Mouse (Mus musculus): Measurements from ENCODE around the gene Gm49711. TPM values are rescaled to one million over a fixed set of nuclear protein-coding genes. Genes with fewer than 3 reads are reported as not detected.

Gene Gm49711
- polyA plus RNA-seq, 1 experiment from 2014 or later: 0.86 TPM

DNA sequence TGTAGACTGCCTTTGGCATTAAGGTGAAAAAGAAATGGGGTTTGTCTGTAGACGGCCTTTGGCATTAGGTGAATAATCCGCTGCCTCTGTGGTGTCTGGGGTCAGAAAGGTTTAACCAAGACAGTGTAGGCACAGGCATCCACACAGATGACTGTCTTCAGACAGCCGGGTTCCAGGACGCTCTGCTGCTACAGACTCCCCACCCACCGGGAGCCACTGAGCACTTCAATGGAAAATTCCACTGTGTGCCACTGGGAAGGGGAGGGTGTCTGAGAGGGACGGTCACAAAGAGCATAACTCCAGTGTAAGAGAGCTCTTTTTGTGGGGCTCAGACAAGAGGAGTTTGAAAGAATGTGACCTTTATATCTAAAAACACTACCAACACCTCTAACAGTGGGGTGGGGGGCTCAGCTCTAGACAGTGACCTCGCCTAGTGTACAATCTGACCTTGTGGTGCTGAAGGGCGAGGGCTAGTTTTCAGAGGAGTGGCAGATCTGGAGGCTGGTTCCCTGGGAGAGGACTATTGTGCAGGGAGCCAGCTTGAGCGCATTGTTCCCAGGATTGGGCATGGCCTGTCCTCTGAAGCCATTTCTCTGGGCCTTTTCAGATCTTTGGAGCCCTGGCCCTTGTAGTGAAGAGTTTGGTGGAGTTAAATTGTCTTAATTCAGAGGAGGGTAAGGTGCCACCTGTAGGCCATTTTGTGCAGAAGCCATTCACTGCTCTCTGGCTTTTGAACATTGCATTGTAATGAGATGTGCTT, 45.6 kb downstream of the Gm49711 start:
- ATAC-seq (ENCODE audit: low read depth): 0 out of 2 replicates have a peak, but pooled peaks have one; percentile 42
- no peak for DNase-seq (ENCODE audit: low spot score)
- 55% methylated on average over 9 of the region's 9 CpGs for WGBS

GRCm38 (mm10) chr16:92104332-92104590, 46.1 kb downstream of the Gm49711 start:
- 80% methylated on average over 2 of the region's 2 CpGs for WGBS
- DNase-seq (ENCODE audit: low spot score) (no peak), ATAC-seq (ENCODE audit: low read depth) (no peak)

More for the DNA sequence above, 45.6 kb downstream of the Gm49711 start:
- Histone ChIP-seq H3K9ac (ENCODE audit: low read depth, low read length) (no peak overlapping the region), H3K27me3 (replicated peaks; ENCODE audit: control insufficient read depth, insufficient read depth, low read length) (no peaks in the 10 kb centered on the region), H3K27ac (replicated peaks; ENCODE audit: low read depth, low read length) (no peak overlapping the region), H3K36me3 (ENCODE audit: control insufficient read depth, insufficient read depth, low read length) (peaks cover 14% of the 10 kb centered on the region; the same call in 1 of the 2 replicates), H3K9me3 (ENCODE audit: control insufficient read depth, low read length) (no peaks in the 10 kb centered on the region), H3K4me1 (ENCODE audit: control insufficient read depth, insufficient read depth, low read length) (peaks cover 15% of the 10 kb centered on the region; the same call in 1 of the 2 replicates), H3K4me3 (ENCODE audit: low read depth, low read length) (no peak overlapping the region), H3K4me2 (ENCODE audit: low read depth, low read length) (no peak overlapping the region)

DNA sequence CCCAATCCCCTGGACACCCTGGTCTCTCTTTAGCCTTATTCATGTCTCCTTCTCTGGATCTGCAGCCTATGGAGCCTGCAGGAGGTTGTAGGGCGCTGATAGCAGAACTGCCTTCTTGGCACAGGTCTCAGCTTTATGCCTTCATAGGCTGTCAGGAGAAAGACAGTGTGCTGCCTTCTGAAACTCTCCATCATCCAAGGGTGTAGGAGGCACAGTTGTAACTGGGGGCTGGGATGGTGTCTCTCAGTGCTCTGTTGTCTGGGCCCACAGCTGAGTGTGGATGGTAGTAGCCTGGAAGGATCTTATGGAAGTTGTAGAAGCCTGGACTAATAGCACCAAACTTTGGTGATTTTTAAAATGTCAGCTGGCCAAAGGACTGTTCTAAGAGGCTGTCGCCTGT, 46.8 kb downstream of the Gm49711 start:
- Histone ChIP-seq H3K4me2 (ENCODE audit: low read depth, low read length) (no peak overlapping the region), H3K27me3 (replicated peaks; ENCODE audit: control insufficient read depth, insufficient read depth, low read length) (no peaks in the 10 kb centered on the region), H3K9ac (ENCODE audit: low read depth, low read length) (no peak overlapping the region), H3K4me3 (ENCODE audit: low read depth, low read length) (no peak overlapping the region), H3K27ac (replicated peaks; ENCODE audit: low read depth, low read length) (no peak overlapping the region), H3K9me3 (ENCODE audit: control insufficient read depth, low read length) (no peaks in the 10 kb centered on the region), H3K36me3 (ENCODE audit: control insufficient read depth, insufficient read depth, low read length) (peaks cover 8% of the 10 kb centered on the region; the same call in 1 of the 2 replicates), H3K4me1 (ENCODE audit: control insufficient read depth, insufficient read depth, low read length) (0 out of 2 replicates have a peak, but pooled peaks cover 5% of the 10 kb centered on the region)
- WGBS: 92% methylated on average over 2 of the region's 2 CpGs
- DNase-seq (ENCODE audit: low spot score) (no peak), ATAC-seq (ENCODE audit: low read depth) (no peak)

More at GRCm38 (mm10) chr16:92104332-92104590, 46.1 kb downstream of the Gm49711 start:
- H3K4me2 ChIP-seq (ENCODE audit: low read depth, low read length): no peak overlapping the region
- peaks cover 14% of the 10 kb centered on the region; the same call in 1 of the 2 replicates for H3K36me3 ChIP-seq (ENCODE audit: control insufficient read depth, insufficient read depth, low read length)
- no peak overlapping the region for H3K4me3 ChIP-seq (ENCODE audit: low read depth, low read length)
- H3K27ac ChIP-seq (replicated peaks; ENCODE audit: low read depth, low read length): no peak overlapping the region
- no peak overlapping the region for H3K9ac ChIP-seq (ENCODE audit: low read depth, low read length)
- peaks cover 12% of the 10 kb centered on the region; the same call in 1 of the 2 replicates for H3K4me1 ChIP-seq (ENCODE audit: control insufficient read depth, insufficient read depth, low read length)
- H3K9me3 ChIP-seq (ENCODE audit: control insufficient read depth, low read length): no peaks in the 10 kb centered on the region
- H3K27me3 ChIP-seq (replicated peaks; ENCODE audit: control insufficient read depth, insufficient read depth, low read length): no peaks in the 10 kb centered on the region

DNA sequence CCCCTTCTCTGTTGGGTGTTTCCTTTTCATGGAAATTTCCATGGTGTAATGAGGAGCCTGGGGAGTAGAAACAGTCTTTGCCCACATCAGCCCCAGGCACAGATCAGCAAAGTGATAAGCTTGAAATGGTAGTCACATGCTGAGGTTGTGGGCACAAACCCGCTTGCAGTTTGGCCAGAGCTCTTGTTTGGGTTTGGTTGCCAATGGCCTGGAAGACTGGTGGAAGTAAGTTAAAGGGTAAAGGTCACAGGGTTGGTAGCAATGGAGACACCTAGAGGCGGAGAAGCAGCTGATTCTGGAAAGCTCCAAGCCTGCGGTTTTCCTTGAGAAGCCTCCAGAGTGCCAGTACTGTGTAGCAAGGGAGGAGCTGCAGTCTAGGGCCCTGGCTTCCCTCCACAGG, 47.5 kb downstream of the Gm49711 start:
- Histone ChIP-seq H3K9ac (ENCODE audit: low read depth, low read length) (no peak overlapping the region), H3K27ac (replicated peaks; ENCODE audit: low read depth, low read length) (no peak overlapping the region), H3K4me2 (ENCODE audit: low read depth, low read length) (no peak overlapping the region), H3K4me1 (ENCODE audit: control insufficient read depth, insufficient read depth, low read length) (0 out of 2 replicates have a peak, but pooled peaks cover 4% of the 10 kb centered on the region), H3K36me3 (ENCODE audit: control insufficient read depth, insufficient read depth, low read length) (0 out of 2 replicates have a peak, but pooled peaks cover 7% of the 10 kb centered on the region), H3K9me3 (ENCODE audit: control insufficient read depth, low read length) (no peaks in the 10 kb centered on the region), H3K4me3 (ENCODE audit: low read depth, low read length) (no peak overlapping the region), H3K27me3 (replicated peaks; ENCODE audit: control insufficient read depth, insufficient read depth, low read length) (no peaks in the 10 kb centered on the region)
- WGBS: 65% methylated on average over 3 of the region's 3 CpGs
- ATAC-seq (ENCODE audit: low read depth) (no peak), DNase-seq (ENCODE audit: low spot score) (no peak)

DNA sequence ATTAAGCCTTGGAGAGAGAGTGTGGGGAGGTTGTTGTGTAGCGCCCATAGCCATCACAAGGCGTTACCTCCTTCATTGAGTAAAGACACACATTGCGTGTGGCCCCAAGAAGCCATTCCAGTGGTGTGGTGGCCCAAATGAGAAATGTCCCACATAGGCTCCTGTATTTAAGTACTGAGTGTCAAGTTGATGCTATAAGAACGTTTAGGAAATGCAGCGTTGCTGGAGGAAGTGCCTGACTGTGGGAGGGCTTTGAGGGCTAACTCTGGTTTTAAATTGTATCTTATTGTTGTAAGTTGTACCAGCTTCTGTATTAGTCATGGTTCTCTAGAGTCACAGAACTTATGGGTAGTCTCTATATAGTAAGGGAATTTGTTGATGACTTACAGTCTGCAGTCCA, 49.2 kb downstream of the Gm49711 start:
- Histone ChIP-seq H3K36me3 (ENCODE audit: control insufficient read depth, insufficient read depth, low read length) (peaks cover 14% of the 10 kb centered on the region), H3K9me3 (ENCODE audit: control insufficient read depth, low read length) (no peaks in the 10 kb centered on the region), H3K4me2 (ENCODE audit: low read depth, low read length) (no peak overlapping the region), H3K27me3 (replicated peaks; ENCODE audit: control insufficient read depth, insufficient read depth, low read length) (no peaks in the 10 kb centered on the region), H3K27ac (replicated peaks; ENCODE audit: low read depth, low read length) (no peak overlapping the region), H3K4me1 (ENCODE audit: control insufficient read depth, insufficient read depth, low read length) (0 out of 2 replicates have a peak, but pooled peaks cover 4% of the 10 kb centered on the region), H3K4me3 (ENCODE audit: low read depth, low read length) (no peak overlapping the region), H3K9ac (ENCODE audit: low read depth, low read length) (no peak overlapping the region)
- no peak for DNase-seq (ENCODE audit: low spot score)
- 90% methylated on average over 5 of the region's 5 CpGs for WGBS
- ATAC-seq (ENCODE audit: low read depth): no peak

DNA sequence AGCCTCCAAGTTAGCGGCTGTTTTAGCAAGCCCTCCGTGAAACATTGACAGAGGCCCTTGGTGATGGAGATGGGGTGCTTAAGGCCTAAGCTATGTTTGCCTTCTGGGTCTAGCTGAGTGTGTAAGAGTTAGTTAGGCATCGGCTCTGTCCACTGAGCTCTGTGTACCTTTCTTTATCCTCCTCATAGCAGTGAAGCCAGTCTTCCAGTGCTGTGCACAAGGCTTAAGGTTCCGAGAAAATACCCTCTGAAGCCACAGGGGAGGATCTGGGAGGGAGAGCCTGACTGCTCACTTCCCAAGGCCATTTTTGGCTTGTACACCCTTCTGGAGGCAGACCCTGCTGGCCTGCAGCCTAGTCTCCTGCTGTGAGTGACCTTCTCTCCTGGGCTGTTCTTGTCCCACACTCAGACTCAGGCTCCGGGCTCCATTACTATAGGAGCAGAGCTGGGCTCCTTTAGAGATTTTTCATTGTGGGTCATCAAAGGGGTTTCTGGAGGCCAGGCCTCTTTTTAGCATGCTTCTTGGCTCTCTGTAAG, 56.7 kb downstream of the Gm49711 start:
- no peaks in the 10 kb centered on the region for H3K9me3 ChIP-seq (ENCODE audit: control insufficient read depth, low read length)
- H3K4me1 ChIP-seq (ENCODE audit: control insufficient read depth, insufficient read depth, low read length): peaks cover 16% of the 10 kb centered on the region
- H3K4me3 ChIP-seq (ENCODE audit: low read depth, low read length): no peak overlapping the region
- no peak for ATAC-seq (ENCODE audit: low read depth)
- H3K9ac ChIP-seq (ENCODE audit: low read depth, low read length): no peak overlapping the region
- H3K36me3 ChIP-seq (ENCODE audit: control insufficient read depth, insufficient read depth, low read length): peaks cover 18% of the 10 kb centered on the region
- H3K27me3 ChIP-seq (replicated peaks; ENCODE audit: control insufficient read depth, insufficient read depth, low read length): no peaks in the 10 kb centered on the region
- H3K27ac ChIP-seq (replicated peaks; ENCODE audit: low read depth, low read length): no peak overlapping the region
- DNase-seq (ENCODE audit: low spot score): no peak
- H3K4me2 ChIP-seq (ENCODE audit: low read depth, low read length): no peak overlapping the region
- WGBS: 84% methylated on average over 5 of the region's 5 CpGs

- ATAC-seq (ENCODE audit: low read depth) (peak; percentile 58; the same call in 1 of the 2 replicates), DNase-seq (ENCODE audit: low spot score) (peak; percentile 67)
- Histone ChIP-seq H3K4me1 (ENCODE audit: control insufficient read depth, insufficient read depth, low read length) (peaks cover 16% of the 10 kb centered on the region), H3K27me3 (replicated peaks; ENCODE audit: control insufficient read depth, insufficient read depth, low read length) (no peaks in the 10 kb centered on the region), H3K9ac (ENCODE audit: low read depth, low read length) (peak overlapping the region; percentile 45; the same call in 1 of the 2 replicates), H3K36me3 (ENCODE audit: control insufficient read depth, insufficient read depth, low read length) (peaks cover 18% of the 10 kb centered on the region), H3K4me2 (ENCODE audit: low read depth, low read length) (peak overlapping the region; percentile 45), H3K4me3 (ENCODE audit: low read depth, low read length) (peak overlapping the region; percentile 11; the same call in 1 of the 2 replicates), H3K9me3 (ENCODE audit: control insufficient read depth, low read length) (no peaks in the 10 kb centered on the region), H3K27ac (replicated peaks; ENCODE audit: low read depth, low read length) (no peak overlapping the region)
- WGBS: 32% methylated on average over 20 of the region's 20 CpGs
Observed at GRCm38 (mm10) chr16:92115611-92116421, 57.7 kb downstream of the Gm49711 start.

- no peak overlapping the region for H3K4me2 ChIP-seq (ENCODE audit: low read depth, low read length)
- H3K27ac ChIP-seq (replicated peaks; ENCODE audit: low read depth, low read length): no peak overlapping the region
- H3K4me1 ChIP-seq (ENCODE audit: control insufficient read depth, insufficient read depth, low read length): peaks cover 16% of the 10 kb centered on the region
- ATAC-seq (ENCODE audit: low read depth): peak; percentile 9; the same call in 1 of the 2 replicates
- WGBS: 55% methylated on average over 9 of the region's 9 CpGs
- no peaks in the 10 kb centered on the region for H3K9me3 ChIP-seq (ENCODE audit: control insufficient read depth, low read length)
- peaks cover 6% of the 10 kb centered on the region for H3K36me3 ChIP-seq (ENCODE audit: control insufficient read depth, insufficient read depth, low read length)
- no peak for DNase-seq (ENCODE audit: low spot score)
- H3K4me3 ChIP-seq (ENCODE audit: low read depth, low read length): no peak overlapping the region
- H3K27me3 ChIP-seq (replicated peaks; ENCODE audit: control insufficient read depth, insufficient read depth, low read length): no peaks in the 10 kb centered on the region
- no peak overlapping the region for H3K9ac ChIP-seq (ENCODE audit: low read depth, low read length)
Observed at GRCm38 (mm10) chr16:92117337-92118209, 59.5 kb downstream of the Gm49711 start.

Measured in embryonic facial prominence, embryonic 14.5 days (tissue).